ENCODE assay signal across 9 mouse cellular contexts in the genomic region with DNA sequence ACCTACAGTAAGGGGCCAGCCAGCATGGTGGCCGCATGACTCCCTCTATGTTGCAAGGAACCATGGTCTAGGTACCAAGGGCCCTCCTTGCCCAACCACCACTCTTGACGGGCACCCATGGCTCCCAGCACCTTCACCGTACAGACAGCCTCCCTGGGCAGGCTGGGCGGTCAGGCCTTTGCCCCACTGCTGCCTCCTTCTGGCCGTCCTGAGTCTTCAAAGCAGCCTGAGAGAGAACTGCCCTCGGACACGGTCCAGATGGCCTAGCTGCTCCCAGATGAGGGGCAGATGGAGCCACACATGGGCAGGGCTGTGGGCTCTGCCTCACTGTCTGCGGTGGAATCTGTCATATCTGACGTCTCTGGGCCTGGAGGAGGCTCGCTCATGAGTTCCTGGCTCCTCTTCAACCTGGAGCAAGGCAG. TPM values are rescaled to one million over a fixed set of nuclear protein-coding genes. Genes with fewer than 3 reads are reported as not detected.
DNase-seq lines count a peak whose midpoint lies in the region; ATAC-seq and TF ChIP-seq lines count a peak whose summit lies in the region.
"Had no signal": no experiment of that assay in that cellular context is flagged by ENCODE, and none has a peak within 500 bp of the region (broad histone marks: within the 10 kb centered on the region; RNA-seq: fewer than 3 reads in every experiment).

No protein-coding gene starts in this region.

- H3K27ac ChIP-seq in intestine, postnatal 0 days (ENCODE audit: low read depth, low read length): no peak overlapping the region
- no peak overlapping the region for H3K27ac ChIP-seq in intestine, embryonic 16.5 days (ENCODE audit: low read length)
- no peak overlapping the region for H3K27ac ChIP-seq in midbrain, embryonic 14.5 days (replicated peaks; ENCODE audit: low read depth, low read length)

- no peaks in the 10 kb centered on the region for H3K27me3 ChIP-seq in intestine, postnatal 0 days (replicated peaks; ENCODE audit: control insufficient read depth, insufficient read depth, low read length)
- H3K27me3 ChIP-seq in intestine, embryonic 16.5 days (replicated peaks; ENCODE audit: control insufficient read depth, insufficient read depth, low read length): no peaks in the 10 kb centered on the region
- no peaks in the 10 kb centered on the region for H3K27me3 ChIP-seq in midbrain, embryonic 14.5 days (ENCODE audit: control insufficient read depth, insufficient read depth, low read length)

- peak; percentile 51 for TF ChIP-seq CTCF in intestine, postnatal 0 days (IDR thresholded peaks at IDR 0.05; ENCODE audit: low read depth)

- ATAC-seq in intestine, postnatal 0 days: no peak
- no peak for ATAC-seq in intestine, embryonic 16.5 days
- ATAC-seq in midbrain, embryonic 14.5 days (ENCODE audit: low FRiP score, low TSS enrichment): peak; percentile 57; the same call in 1 of the 2 replicates
- ATAC-seq in erythroid progenitor cell, adult 5-6 weeks (replicated peaks; ENCODE audit: low FRiP score, poor library complexity, severe bottlenecking): no peak
- ATAC-seq: Patski had no signal

- H3K4me2 ChIP-seq in intestine, postnatal 0 days (replicated peaks; ENCODE audit: low read depth): no peak overlapping the region
- H3K4me2 ChIP-seq in intestine, embryonic 16.5 days (ENCODE audit: low read depth, low read length): no peak overlapping the region
- no peak overlapping the region for H3K4me2 ChIP-seq in midbrain, embryonic 14.5 days (ENCODE audit: low read length)

- no peaks in the 10 kb centered on the region for H3K9me3 ChIP-seq in intestine, postnatal 0 days (ENCODE audit: control insufficient read depth)
- H3K9me3 ChIP-seq in intestine, embryonic 16.5 days (ENCODE audit: control insufficient read depth, low read length): no peaks in the 10 kb centered on the region
- H3K9me3 ChIP-seq in midbrain, embryonic 14.5 days (ENCODE audit: control insufficient read depth, low read length): no peaks in the 10 kb centered on the region

- H3K36me3 ChIP-seq in intestine, postnatal 0 days (ENCODE audit: control insufficient read depth, insufficient read depth): no peaks in the 10 kb centered on the region; the same call in 1 of the 2 replicates
- no peaks in the 10 kb centered on the region for H3K36me3 ChIP-seq in intestine, embryonic 16.5 days (ENCODE audit: control insufficient read depth, insufficient read depth, low read length)
- peaks cover 26% of the 10 kb centered on the region for H3K36me3 ChIP-seq in midbrain, embryonic 14.5 days (ENCODE audit: control insufficient read depth, insufficient read depth, low read length)

- peak; percentile 61 for DNase-seq in brain, adult 2 months (ENCODE audit: low read depth, low spot score)
- peak; percentile 53 for DNase-seq in embryo, embryonic 11 days
- DNase-seq in midbrain, embryonic 14.5 days: no peak
- DNase-seq in thymus, postnatal 0 days (ENCODE audit: low spot score): no peak
- DNase-seq in right cerebral cortex, postnatal 36 days (ENCODE audit: low spot score in 2 of 2): no peak

- H3K4me3 ChIP-seq in intestine, postnatal 0 days (ENCODE audit: low read depth, low read length): no peak overlapping the region
- no peak overlapping the region for H3K4me3 ChIP-seq in intestine, embryonic 16.5 days (ENCODE audit: low read length)
- no peak overlapping the region for H3K4me3 ChIP-seq in midbrain, embryonic 14.5 days (replicated peaks; ENCODE audit: low read depth, low read length)

- WGBS in intestine, postnatal 0 days: 63% methylated on average over 10 of the region's 10 CpGs
- WGBS in intestine, embryonic 16.5 days: 56% methylated on average over 10 of the region's 10 CpGs
- WGBS in midbrain, embryonic 14.5 days: 67% methylated on average over 10 of the region's 10 CpGs

- no peaks in the 10 kb centered on the region for H3K4me1 ChIP-seq in intestine, postnatal 0 days (replicated peaks; ENCODE audit: control insufficient read depth, insufficient read depth, low read length)
- H3K4me1 ChIP-seq in intestine, embryonic 16.5 days (ENCODE audit: control insufficient read depth, insufficient read depth, low read length): no peaks in the 10 kb centered on the region
- no peaks in the 10 kb centered on the region for H3K4me1 ChIP-seq in midbrain, embryonic 14.5 days (ENCODE audit: control insufficient read depth, insufficient read depth, low read length)

- no peak overlapping the region for H3K9ac ChIP-seq in intestine, postnatal 0 days (ENCODE audit: low read depth, low read length)
- H3K9ac ChIP-seq in intestine, embryonic 16.5 days (ENCODE audit: low read depth, low read length): no peak overlapping the region
- H3K9ac ChIP-seq in midbrain, embryonic 14.5 days (replicated peaks; ENCODE audit: low read length): no peak overlapping the region

RNA-seq across cellular contexts. Expression of a gene that starts 18.2 kb away (rescaled TPM):
- polyA plus RNA-seq in intestine, postnatal 0 days (2015; fragmentation: Nextera tagmentation; extraction: Ambion mirVana): 4.5 and 4.7 TPM in 2 replicates
- polyA plus RNA-seq in intestine, embryonic 16.5 days (2015; fragmentation: Nextera tagmentation; extraction: Ambion mirVana): 10.0 and 11.6 TPM in 2 replicates
- 215 and 238 TPM in 2 replicates for polyA plus RNA-seq in midbrain, embryonic 14.5 days (2014; fragmentation: Nextera tagmentation; extraction: Ambion mirVana)
- polyA plus RNA-seq in thymus, postnatal 0 days (2015; fragmentation: Nextera tagmentation; extraction: Ambion mirVana): 0.13 and 0.22 TPM in 2 replicates
- total RNA-seq in erythroid progenitor cell, adult 5-6 weeks (2015; ENCODE audit: low replicate concordance): not detected in 2 replicates
- total RNA-seq in erythroid progenitor cell, adult 5-6 weeks (2017; ENCODE audit: low replicate concordance): not detected in 2 replicates
- polyA plus RNA-seq: Patski had no signal

Comparison
In these comparisons a context has a peak if more than half of its experiments do, and no peak if none do; other contexts are left out.
1. DNase-seq: peak in brain, adult 2 months (single experiment) and embryo, embryonic 11 days (single experiment); none in midbrain, embryonic 14.5 days (single experiment), thymus, postnatal 0 days (single experiment) and right cerebral cortex, postnatal 36 days (0 of 2).
2. RNA of a gene that starts 18.2 kb away (polyA plus RNA-seq): 215 to 238 TPM in midbrain, embryonic 14.5 days; 10.0 to 11.6 TPM in intestine, embryonic 16.5 days, 4.5 to 4.7 TPM in intestine, postnatal 0 days and 0.13 to 0.22 TPM in thymus, postnatal 0 days; every median in the first group is over 10 times any median in the second.